Mouse (Mus musculus) forebrain, embryonic 11.5 days (tissue): ENCODE measurements around the gene Fam71f1. TPM values are rescaled to one million over a fixed set of nuclear protein-coding genes. Genes with fewer than 3 reads are reported as not detected.
"Not testable (repeated sequence)": the region's sequence is repeated elsewhere in the genome, so short reads cannot be mapped to it uniquely, and the experiment has no call there.

Experiments
- ATAC-seq: fragments of 200-750 bp; cut with Nextera tagmentation; replicated peaks from 2 replicates; pipeline ENCODE4 v1.8.0; 2017; ENCODE audit warnings: moderate TSS enrichment; ENCODE audit not compliant: low FRiP score
- DNase-seq: peaks from one replicate; pipeline ENCODE4 v3.0.0-alpha.2; 2017; ENCODE audit warnings: low spot score
- H3K27ac ChIP-seq: fragments of 300-500 bp; sonication (generic); 2 replicates; pipeline ENCODE4 v1.5.1; 2014; ENCODE audit warnings: low read depth, low read length
- H3K27me3 ChIP-seq: fragments of 300-500 bp; sonication (generic); 2 replicates; pipeline ENCODE4 v1.6.1; 2014; ENCODE audit warnings: mild to moderate bottlenecking, low read length, mixed read lengths; ENCODE audit not compliant: control insufficient read depth, insufficient read depth
- H3K36me3 ChIP-seq: fragments of 300-500 bp; sonication (generic); 2 replicates; pipeline ENCODE4 v1.6.1; 2014; ENCODE audit warnings: mild to moderate bottlenecking, low read length, moderate library complexity, mixed read lengths; ENCODE audit not compliant: control insufficient read depth, insufficient read depth
- H3K4me1 ChIP-seq: fragments of 300-500 bp; sonication (generic); replicated peaks from 2 replicates; pipeline ENCODE4 v1.6.1; 2014; ENCODE audit warnings: low read length, mixed read lengths; ENCODE audit not compliant: control insufficient read depth, insufficient read depth
- H3K4me2 ChIP-seq: fragments of 300-500 bp; sonication (generic); 2 replicates; pipeline ENCODE4 v1.6.1; 2014; ENCODE audit warnings: low read depth, mild to moderate bottlenecking, low read length, moderate library complexity, mixed read lengths; ENCODE audit not compliant: severe bottlenecking
- H3K4me3 ChIP-seq: fragments of 300-500 bp; sonication (generic); 2 replicates; pipeline ENCODE4 v1.5.1; 2014; ENCODE audit warnings: low read depth, low read length
- H3K9ac ChIP-seq: fragments of 300-500 bp; sonication (generic); 2 replicates; pipeline ENCODE4 v1.6.1; 2014; ENCODE audit warnings: low read length
- H3K9me3 ChIP-seq: fragments of 300-500 bp; sonication (generic); 2 replicates; pipeline ENCODE4 v1.6.1; 2016; ENCODE audit warnings: low read length, mixed read lengths; ENCODE audit not compliant: control insufficient read depth
- WGBS: fragments of 180-500 bp; shearing (Covaris S2); extraction: QIAGEN DNeasy Blood & Tissue Kit; methylation state at CpG from one replicate; pipeline ENCODE4 v1.1.7; 2014; 5-methylcytosine and 5-hydroxymethylcytosine counted together
- polyA plus RNA-seq: library from polyadenylated mRNA; unstranded; fragments of >200 nt; fragmentation: Nextera tagmentation; extraction: Ambion mirVana; gene quantifications from 2 replicates; pipeline ENCODE4 v1.2.1, GENCODE M21; 2014

The Fam71f1 gene
- polyA plus RNA-seq, 1 experiment from 2014 or later: not detected

GRCm38 (mm10) chr6:29317286-29317685 lies 1.7 kb upstream of the Fam71f1 start:
- Histone ChIP-seq H3K4me2 (no peak overlapping the region), H3K4me1 (no peaks in the 10 kb centered on the region), H3K4me3 (no peak overlapping the region), H3K27ac (no peak overlapping the region), H3K9ac (no peak overlapping the region), H3K36me3 (no peaks in the 10 kb centered on the region), H3K27me3 (no peaks in the 10 kb centered on the region), H3K9me3 (no peaks in the 10 kb centered on the region)
- DNase-seq (no peak), ATAC-seq (no peak)
- WGBS: 75% methylated on average over 2 of the region's 2 CpGs

GRCm38 (mm10) chr6:29317941-29318340 lies 999 bp upstream of the Fam71f1 start:
- H3K4me1 ChIP-seq: no peaks in the 10 kb centered on the region
- WGBS: 76% methylated on average over 3 of the region's 3 CpGs
- no peak for ATAC-seq

GRCm38 (mm10) chr6:29321586-29321985 lies 2.6 kb downstream of the Fam71f1 start:
- 84% methylated on average over 6 of the region's 6 CpGs for WGBS
- Histone ChIP-seq H3K4me1 (no peaks in the 10 kb centered on the region), H3K9ac (no peak overlapping the region), H3K27ac (no peak overlapping the region), H3K4me3 (no peak overlapping the region), H3K9me3 (no peaks in the 10 kb centered on the region), H3K4me2 (no peak overlapping the region), H3K27me3 (no peaks in the 10 kb centered on the region), H3K36me3 (no peaks in the 10 kb centered on the region)
- DNase-seq: no peak
- ATAC-seq: no peak

More at GRCm38 (mm10) chr6:29317941-29318340, 999 bp upstream of the Fam71f1 start:
- no peaks in the 10 kb centered on the region for H3K9me3 ChIP-seq
- no peak overlapping the region for H3K27ac ChIP-seq
- H3K36me3 ChIP-seq: no peaks in the 10 kb centered on the region
- DNase-seq: no peak
- no peak overlapping the region for H3K4me3 ChIP-seq
- no peak overlapping the region for H3K4me2 ChIP-seq
- H3K27me3 ChIP-seq: no peaks in the 10 kb centered on the region
- no peak overlapping the region for H3K9ac ChIP-seq

- DNase-seq (no peak), ATAC-seq (no peak)
- no peak overlapping the region for H3K9ac ChIP-seq
- WGBS: 88% methylated on average over 7 of the region's 7 CpGs
- H3K4me3 ChIP-seq: no peak overlapping the region
- H3K4me1 ChIP-seq: no peaks in the 10 kb centered on the region
- no peaks in the 10 kb centered on the region for H3K27me3 ChIP-seq
- H3K36me3 ChIP-seq: no peaks in the 10 kb centered on the region
- no peak overlapping the region for H3K4me2 ChIP-seq
- H3K27ac ChIP-seq: no peak overlapping the region
- no peaks in the 10 kb centered on the region for H3K9me3 ChIP-seq
Measured at GRCm38 (mm10) chr6:29322147-29322546, 3.2 kb downstream of the Fam71f1 start.

- H3K27me3 ChIP-seq: no peaks in the 10 kb centered on the region
Measured at GRCm38 (mm10) chr6:29322735-29323134, 3.8 kb downstream of the Fam71f1 start.

GRCm38 (mm10) chr6:29326961-29327360 lies 8.0 kb downstream of the Fam71f1 start:
- DNase-seq (no peak), ATAC-seq (no peak)
- H3K27me3 ChIP-seq: no peaks in the 10 kb centered on the region
- no peaks in the 10 kb centered on the region for H3K36me3 ChIP-seq
- no peak overlapping the region for H3K4me2 ChIP-seq
- no peak overlapping the region for H3K4me3 ChIP-seq
- 88% methylated on average over 9 of the region's 9 CpGs for WGBS
- no peaks in the 10 kb centered on the region for H3K9me3 ChIP-seq
- H3K9ac ChIP-seq: no peak overlapping the region
- H3K4me1 ChIP-seq: no peaks in the 10 kb centered on the region
- no peak overlapping the region for H3K27ac ChIP-seq

More at GRCm38 (mm10) chr6:29322735-29323134, 3.8 kb downstream of the Fam71f1 start:
- Histone ChIP-seq H3K4me3 (no peak overlapping the region), H3K4me2 (no peak overlapping the region), H3K36me3 (no peaks in the 10 kb centered on the region), H3K9me3 (no peaks in the 10 kb centered on the region), H3K4me1 (no peaks in the 10 kb centered on the region), H3K9ac (no peak overlapping the region), H3K27ac (no peak overlapping the region)
- DNase-seq (no peak), ATAC-seq (no peak)
- 76% methylated on average over 4 of the region's 4 CpGs for WGBS

GRCm38 (mm10) chr6:29329514-29329913 lies 10.6 kb downstream of the Fam71f1 start:
- H3K36me3 ChIP-seq: no peaks in the 10 kb centered on the region
- H3K27me3 ChIP-seq: no peaks in the 10 kb centered on the region
- no peak overlapping the region for H3K4me2 ChIP-seq
- DNase-seq (no peak), ATAC-seq (no peak)
- 71% methylated on average over 4 of the region's 4 CpGs for WGBS
- no peaks in the 10 kb centered on the region for H3K9me3 ChIP-seq
- H3K9ac ChIP-seq: no peak overlapping the region
- no peak overlapping the region for H3K4me3 ChIP-seq
- H3K4me1 ChIP-seq: no peaks in the 10 kb centered on the region
- H3K27ac ChIP-seq: no peak overlapping the region

GRCm38 (mm10) chr6:29346512-29346911 lies 27.6 kb downstream of the Fam71f1 start:
- not testable (repeated sequence) for H3K9ac ChIP-seq, H3K9me3 ChIP-seq, H3K27ac ChIP-seq, DNase-seq, H3K4me1 ChIP-seq, ATAC-seq, H3K27me3 ChIP-seq, H3K36me3 ChIP-seq, H3K4me2 ChIP-seq, H3K4me3 ChIP-seq
- WGBS: 100% methylated on average over 2 of the region's 2 CpGs

GRCm38 (mm10) chr6:29347189-29347588 lies 28.2 kb downstream of the Fam71f1 start:
- Histone ChIP-seq H3K27me3 (no peaks in the 10 kb centered on the region), H3K4me2 (peak overlapping the region; percentile 86)
- 42% methylated on average over 7 of the region's 7 CpGs for whole genome bisulfite sequencing

More at GRCm38 (mm10) chr6:29347189-29347588, 28.2 kb downstream of the Fam71f1 start:
- H3K4me1 ChIP-seq: peaks cover 6% of the 10 kb centered on the region
- DNase-seq: no peak
- peak overlapping the region; percentile 93 for H3K4me3 ChIP-seq
- no peak for ATAC-seq
- peak overlapping the region; percentile 64 for H3K27ac ChIP-seq
- peak overlapping the region; percentile 80 for H3K9ac ChIP-seq
- H3K9me3 ChIP-seq: no peaks in the 10 kb centered on the region
- no peaks in the 10 kb centered on the region for H3K36me3 ChIP-seq
